Mouse (Mus musculus) urinary bladder, postnatal 10 days (tissue): Measurements from ENCODE around the gene Wdr53.
"Not testable (repeated sequence)": the region's sequence is repeated elsewhere in the genome, so short reads cannot be mapped to it uniquely, and the experiment has no call there.

ENCODE experiments used
- DNase-seq: peaks from one replicate; pipeline ENCODE4 v3.0.0; 2022; ENCODE audit warnings: low spot score

Gene Wdr53

DNA sequence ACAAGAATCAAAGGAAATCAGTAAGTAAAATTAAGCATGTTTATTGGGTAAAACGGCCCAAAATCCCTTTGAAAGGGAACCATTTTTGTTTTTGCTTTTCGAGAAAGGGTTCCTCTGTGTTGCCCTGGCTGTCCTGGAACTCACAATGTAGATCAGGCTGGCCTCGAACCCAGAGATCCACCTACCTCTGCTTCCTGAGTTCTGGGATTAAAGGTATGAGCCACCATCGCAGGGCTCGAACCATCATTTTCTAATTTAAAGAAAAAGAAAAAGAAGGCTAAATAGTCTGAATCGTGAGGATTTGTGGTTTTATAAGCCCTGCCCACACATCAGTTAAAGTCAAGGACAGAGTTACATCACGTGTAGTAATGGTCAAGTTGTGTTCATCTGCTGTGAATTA lies 31.4 kb downstream of the Wdr53 start:
- DNase-seq: no peak

DNA sequence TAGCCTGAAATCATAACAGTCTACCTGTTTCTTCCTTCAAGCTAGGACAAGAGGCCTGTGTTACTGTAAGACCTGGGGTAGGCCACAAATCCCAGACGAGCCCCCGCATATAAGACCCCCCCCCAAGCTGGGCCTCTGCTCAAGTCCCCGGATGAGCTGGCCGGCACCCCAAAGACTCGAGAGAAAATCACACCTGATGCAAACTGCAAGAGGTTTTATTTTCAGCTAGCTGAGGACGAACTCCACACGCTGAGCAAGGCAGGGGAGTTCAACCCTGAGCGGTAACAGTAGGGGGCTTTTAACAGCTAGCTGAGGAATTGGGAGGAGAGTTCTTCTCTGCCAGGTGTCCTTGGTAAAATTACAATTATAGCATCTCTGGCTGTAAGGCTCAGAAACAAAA lies 33.2 kb downstream of the Wdr53 start:
- DNase-seq: no peak

DNA sequence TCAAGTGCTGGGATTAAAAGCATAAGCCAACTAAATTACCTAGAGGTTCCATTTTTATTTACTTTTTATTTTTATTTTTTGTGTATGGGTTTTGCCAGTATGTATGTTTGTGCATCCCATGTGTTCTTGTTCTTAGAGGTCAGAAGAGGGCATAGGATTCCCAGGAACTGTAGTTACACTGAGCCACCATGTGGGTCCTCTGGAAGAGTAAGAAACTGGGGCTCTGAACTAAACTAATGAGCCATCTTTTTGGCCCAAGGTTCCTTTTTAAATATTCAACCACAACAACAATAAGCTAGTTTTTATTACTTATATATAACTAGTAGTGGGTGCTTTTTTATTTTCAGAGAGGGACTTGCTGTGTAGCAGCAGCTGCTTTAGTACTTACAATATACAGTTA lies 35.6 kb downstream of the Wdr53 start:
- DNase-seq: no peak

DNA sequence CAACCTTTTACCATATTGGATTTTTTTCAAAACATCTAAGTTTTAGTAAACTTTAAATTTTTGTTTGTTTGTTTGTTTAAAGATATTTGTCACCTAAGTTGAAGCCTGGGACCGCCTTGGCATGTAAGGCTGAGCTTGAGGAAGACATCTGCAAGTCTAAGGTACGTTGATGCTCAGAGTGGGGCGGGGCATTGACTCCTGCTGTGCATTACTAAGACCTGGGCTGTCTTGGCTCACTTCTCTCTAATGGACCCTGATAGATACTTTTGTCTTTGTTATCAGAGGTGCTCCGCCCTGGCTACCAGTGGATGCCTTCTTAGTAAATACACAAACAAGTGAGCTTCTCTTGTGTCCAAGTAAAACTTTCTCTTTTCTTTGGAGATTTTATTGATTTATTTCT lies 44.8 kb downstream of the Wdr53 start:
- no peak for DNase-seq

DNA sequence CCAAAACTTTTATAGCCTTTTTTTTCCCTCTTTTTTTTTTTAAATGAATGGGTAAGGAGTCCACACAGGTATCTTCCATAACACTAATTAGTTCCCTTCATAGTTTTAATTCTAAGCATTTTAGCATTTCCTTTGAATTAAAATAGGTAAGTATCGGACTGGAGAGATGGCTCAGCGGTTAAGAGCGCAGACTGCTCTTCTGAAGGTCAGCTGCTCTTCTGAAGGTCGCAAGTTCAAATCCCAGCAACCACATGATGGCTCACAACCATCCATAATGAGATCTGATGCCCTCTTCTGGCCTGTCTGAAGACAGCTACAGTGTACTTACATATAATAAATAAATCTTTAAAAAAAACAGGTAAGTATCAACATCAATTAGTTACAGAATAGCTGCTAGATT lies 52.6 kb downstream of the Wdr53 start:
- DNase-seq: not testable (repeated sequence)

DNA sequence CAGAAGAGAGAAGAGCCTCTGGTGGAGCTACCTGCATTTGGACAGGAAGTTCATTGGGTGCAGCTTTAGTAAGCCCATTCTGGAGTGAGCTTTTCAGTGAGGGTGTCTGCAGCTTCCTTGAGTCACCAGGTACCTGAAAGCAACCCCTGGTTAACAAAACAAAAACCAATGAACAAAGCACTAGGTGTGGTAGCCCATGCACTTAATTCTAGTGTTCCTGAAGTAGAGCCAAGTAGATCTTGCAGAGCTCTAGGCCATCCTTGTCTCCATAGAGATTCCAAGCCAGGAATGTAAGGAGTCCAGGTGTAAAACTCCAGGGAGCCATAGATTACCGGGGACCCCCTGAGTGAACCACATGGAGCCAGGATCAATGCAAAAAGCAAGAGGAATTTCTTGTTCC lies 56.0 kb downstream of the Wdr53 start:
- no peak for DNase-seq

DNA sequence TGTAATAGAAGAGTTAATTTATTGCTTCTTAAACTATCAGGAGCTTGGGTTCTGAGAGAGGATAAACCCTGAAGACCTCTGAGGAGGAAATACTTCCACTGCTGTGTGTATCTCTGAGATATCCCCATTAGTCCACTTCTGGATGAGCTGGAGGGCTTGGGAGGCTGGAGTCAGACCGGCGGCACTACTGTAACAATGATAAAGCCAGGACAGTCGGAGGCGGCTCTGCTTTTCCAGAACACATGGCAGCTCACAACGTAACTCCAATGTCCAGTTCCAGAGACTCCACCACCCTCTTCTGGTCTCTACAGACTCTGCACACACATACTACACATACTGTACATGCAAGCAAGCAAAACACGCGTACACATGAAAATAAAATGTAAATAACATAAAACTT lies 56.9 kb downstream of the Wdr53 start:
- DNase-seq: no peak
